Mouse (Mus musculus) intestine, embryonic 15.5 days (tissue): ENCODE results near the gene Gm13420. TPM values are rescaled to one million over a fixed set of nuclear protein-coding genes. Genes with fewer than 3 reads are reported as not detected.

Experiments
- polyA plus RNA-seq: library from polyadenylated mRNA; unstranded; fragments of >200 nt; fragmentation: Nextera tagmentation; extraction: Ambion mirVana; gene quantifications from 2 replicates; pipeline ENCODE4 v1.2.1, GENCODE M21; 2015

Gm13420 gene
- polyA plus RNA-seq, 1 experiment from 2014 or later, result 0.43 TPM

Other genes with a start within 250 kb of the Gm13420 start
- gene Rapgef1, start 132.0 kb downstream of the Gm13420 start, polyA plus RNA-seq, result 11.8 and 12.3 TPM in 2 replicates
- gene Gm13547, start 7.6 kb upstream of the Gm13420 start, polyA plus RNA-seq, result 0.33 and 0.95 TPM in 2 replicates
- 45.7 and 56.6 TPM in 2 replicates for gene Coq4, start 35.8 kb upstream of the Gm13420 start, polyA plus RNA-seq
- 30.5 and 40.5 TPM in 2 replicates for gene Trub2, start 36.8 kb upstream of the Gm13420 start, polyA plus RNA-seq
- 31.8 and 35.2 TPM in 2 replicates for gene Slc27a4, start 50.9 kb upstream of the Gm13420 start, polyA plus RNA-seq
- gene Urm1, start 68.4 kb upstream of the Gm13420 start, polyA plus RNA-seq, result 23.8 and 26.4 TPM in 2 replicates
- 23.7 and 24.2 TPM in 2 replicates for gene Cercam, start 117.5 kb upstream of the Gm13420 start, polyA plus RNA-seq
- gene Odf2, start 137.5 kb upstream of the Gm13420 start, polyA plus RNA-seq, result 43.0 and 44.9 TPM in 2 replicates
- 44.5 and 45.5 TPM in 2 replicates for gene Gle1, start 183.7 kb upstream of the Gm13420 start, polyA plus RNA-seq
- 73.3 and 82.9 TPM in 2 replicates for gene Sptan1, start 213.9 kb upstream of the Gm13420 start, polyA plus RNA-seq